Mouse (Mus musculus) left cerebral cortex, adult 8-10 months (tissue): ENCODE measurements at regions not wholly inside any gene's neighbourhood (a gene's known extent, or its start where the extent isn't known, plus 50 kb on each side); places are given as distances from the start of the nearest gene placed in this dataset.

Source experiments
- DNase-seq, 2 experiments: peaks; one replicate each; pipeline ENCODE4 v3.0.0; 2022; ENCODE audit warnings: low spot score in 2 of 2

DNA sequence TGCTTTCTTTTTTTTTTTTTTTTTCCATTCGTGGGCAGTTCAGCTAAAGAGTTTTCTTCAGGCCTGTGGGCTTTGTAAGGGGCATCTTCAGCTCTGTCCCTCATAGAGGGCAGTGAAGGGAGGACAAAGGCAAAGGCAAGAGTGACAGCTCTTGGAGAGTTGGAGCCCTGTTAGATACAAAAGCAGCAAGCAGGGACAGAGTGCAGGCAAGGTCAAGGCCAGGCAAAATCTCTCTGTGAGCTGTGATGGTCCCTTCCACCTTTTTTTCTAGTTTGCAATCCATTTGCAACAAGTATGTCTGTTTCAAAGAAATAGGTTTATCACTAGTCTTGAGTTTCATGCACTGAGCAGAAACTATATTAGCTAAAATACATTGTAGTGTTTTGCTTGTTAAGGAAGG lies 86.2 kb upstream of the P2ry1 start:
- no peak for DNase-seq

DNA sequence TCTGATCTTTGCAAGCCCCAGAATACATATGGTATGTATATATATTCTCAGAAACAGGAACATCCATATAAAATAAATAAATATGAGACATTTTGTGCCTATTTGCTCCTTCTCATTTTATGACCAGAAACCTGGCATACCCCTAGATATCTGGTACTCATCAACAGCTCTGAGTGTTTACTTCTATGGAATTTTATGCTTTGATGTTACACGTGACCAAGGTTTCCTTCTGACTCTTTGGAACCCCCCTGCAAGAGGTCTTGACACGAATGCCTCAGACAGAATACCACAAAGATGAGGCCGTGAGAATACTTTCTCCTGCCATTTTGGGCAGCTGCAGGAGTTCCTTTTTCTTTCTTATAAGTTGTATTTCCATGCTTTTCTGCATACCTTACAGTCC lies 85.3 kb upstream of the P2ry1 start:
- no peak for DNase-seq

DNA sequence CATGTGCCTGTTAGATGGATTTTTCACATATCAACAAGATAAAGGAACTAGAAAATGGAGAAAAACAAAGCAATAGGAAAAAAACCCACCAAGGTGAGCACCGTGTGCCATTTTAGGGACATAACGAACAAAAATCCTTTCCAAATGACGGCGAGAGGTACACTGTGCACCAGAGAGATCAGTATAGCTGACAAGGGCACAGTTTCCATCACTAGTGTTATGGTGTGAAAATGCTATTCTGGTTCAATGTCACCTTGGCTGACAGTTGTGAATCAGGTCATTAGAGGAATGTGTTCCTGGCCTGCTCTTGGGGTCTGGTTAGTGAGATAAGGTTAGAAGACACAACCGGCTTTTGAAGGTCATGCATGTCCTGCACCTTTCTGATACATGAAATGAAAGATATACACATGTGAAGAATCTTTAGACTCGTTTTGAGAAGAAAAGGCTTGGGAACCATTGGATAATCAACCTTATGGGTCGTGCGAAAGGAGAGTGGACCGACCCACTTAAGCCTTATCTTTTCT lies 76.5 kb upstream of the P2ry1 start:
- no peak for DNase-seq

DNA sequence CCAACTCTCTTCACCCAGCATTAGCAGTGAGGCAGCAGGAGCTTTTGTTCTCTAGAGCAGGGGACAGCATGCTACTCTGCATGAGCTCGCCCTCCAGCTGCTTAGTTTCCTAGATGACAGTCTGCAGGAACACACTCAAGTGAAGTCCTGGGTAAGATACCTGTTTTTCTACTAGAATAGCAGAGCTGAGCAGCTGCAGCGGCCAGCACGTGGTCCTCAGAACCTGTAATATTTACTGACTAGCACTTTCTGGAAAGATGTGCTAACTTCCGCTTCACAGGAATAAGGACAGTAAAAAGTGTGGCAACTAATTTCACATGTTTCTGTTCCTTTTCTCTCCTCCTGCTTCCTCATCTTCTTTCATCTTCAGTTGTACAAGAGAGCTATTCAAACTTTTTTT lies 73.7 kb upstream of the P2ry1 start:
- DNase-seq: no peak

DNA sequence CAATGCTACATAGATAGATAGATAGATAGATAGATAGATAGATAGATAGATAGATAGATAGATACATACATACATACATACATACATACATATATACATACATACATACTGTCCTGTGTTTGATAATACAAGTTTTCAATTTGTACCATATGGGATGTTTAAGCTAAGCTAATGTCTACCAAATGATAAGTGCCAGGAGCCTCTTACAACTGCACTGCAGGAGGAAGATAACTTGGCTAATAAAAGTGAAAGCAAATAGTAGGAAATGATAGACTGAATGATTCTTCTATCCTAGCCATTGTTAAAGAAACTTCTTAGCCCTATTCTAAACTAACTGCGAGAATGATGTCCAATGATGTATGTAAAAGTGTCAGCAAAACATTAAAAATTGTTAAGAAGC lies 68.1 kb upstream of the P2ry1 start:
- no peak for DNase-seq

DNA sequence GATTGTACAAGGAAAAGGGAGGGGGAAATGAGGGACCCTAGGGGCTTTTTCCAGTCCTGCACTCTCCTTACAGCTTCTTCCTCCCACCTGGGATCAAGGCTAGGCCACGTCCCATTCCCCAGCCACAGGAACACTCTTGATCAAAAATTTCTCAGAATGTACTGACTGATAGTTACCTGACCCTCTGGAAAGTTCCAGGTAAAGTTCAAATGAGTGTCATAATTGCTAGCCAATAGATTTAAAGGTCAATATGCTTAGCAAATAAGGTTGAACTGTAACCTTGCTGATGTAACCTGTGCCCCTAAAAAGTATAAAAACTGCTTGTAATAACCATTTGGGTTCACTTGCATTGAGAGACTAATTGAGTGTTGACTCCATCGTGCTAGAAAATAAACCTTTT lies 61.1 kb upstream of the P2ry1 start:
- DNase-seq: no peak

DNA sequence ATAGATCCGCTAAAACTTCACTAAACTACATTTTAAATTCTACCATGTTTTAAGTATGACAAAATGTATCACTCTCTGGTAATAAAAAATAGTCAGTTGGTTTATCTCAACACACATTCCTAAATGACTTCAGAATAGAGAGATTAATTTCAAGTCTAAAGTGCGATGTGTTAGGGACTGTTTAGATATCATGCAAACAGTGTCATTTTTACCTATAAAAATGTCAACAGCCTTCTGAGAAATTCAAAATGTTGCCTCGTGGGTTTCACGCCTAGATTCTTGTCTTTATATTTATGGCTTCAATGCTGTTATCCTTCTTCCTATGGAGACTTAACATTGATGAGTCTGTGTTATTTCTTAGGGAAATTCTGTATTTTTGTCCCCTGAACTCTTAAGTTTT lies 53.7 kb upstream of the P2ry1 start:
- DNase-seq: no peak
